Mouse (Mus musculus) heart, adult 2 months (tissue): ENCODE measurements around the gene Slc12a8.

Source experiments
- CTCF ChIP-seq: fragments of 200-600 bp; IDR thresholded peaks from 2 replicates; pipeline ENCODE4 v1.8.1; 2022; ENCODE audit warnings: antibody characterized with exemption, mild to moderate bottlenecking, moderate library complexity
- POLR2A ChIP-seq: fragments of 200-500 bp; IDR thresholded peaks from 2 replicates; pipeline ENCODE4 v1.6.1; 2011; ENCODE audit warnings: mild to moderate bottlenecking, low read depth, low read length, control low read depth; ENCODE audit not compliant: insufficient read depth

- TF ChIP-seq CTCF: peak; percentile 24
- TF ChIP-seq POLR2A: no peak
Measured at GRCm38 (mm10) chr16:33516807-33517565, at the start of gene Slc12a8.
